Mouse (Mus musculus) telencephalon, adult 2 months (tissue): Measurements from ENCODE around the gene Adamts4.
"Not testable (repeated sequence)": the region's sequence is repeated elsewhere in the genome, so short reads cannot be mapped to it uniquely, and the experiment has no call there.

ENCODE experiments used
- DNase-seq: peaks from one replicate; pipeline ENCODE4 v3.0.0-alpha.2; 2011; ENCODE audit warnings: low read depth, low spot score

The Adamts4 gene

DNA sequence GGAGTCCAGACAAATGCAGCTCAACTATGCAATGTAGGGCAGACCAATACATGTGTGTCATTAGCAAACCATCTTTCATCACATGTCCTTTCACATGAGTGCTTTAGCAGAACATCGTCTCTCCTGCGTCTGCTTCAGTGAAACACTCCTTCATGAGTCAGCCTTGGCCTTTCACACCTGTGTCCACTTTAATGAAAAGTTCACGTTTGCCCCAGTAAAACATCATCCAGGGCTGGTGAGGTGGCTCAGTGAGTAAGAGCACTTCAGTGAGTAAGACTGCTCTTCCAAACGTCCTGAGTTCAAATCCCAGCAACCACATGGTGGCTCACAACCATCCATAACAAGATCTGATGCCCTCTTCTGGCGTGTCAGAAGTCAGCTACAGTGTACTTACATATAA is 55.9 kb downstream of the Adamts4 start:
- DNase-seq: not testable (repeated sequence)

DNA sequence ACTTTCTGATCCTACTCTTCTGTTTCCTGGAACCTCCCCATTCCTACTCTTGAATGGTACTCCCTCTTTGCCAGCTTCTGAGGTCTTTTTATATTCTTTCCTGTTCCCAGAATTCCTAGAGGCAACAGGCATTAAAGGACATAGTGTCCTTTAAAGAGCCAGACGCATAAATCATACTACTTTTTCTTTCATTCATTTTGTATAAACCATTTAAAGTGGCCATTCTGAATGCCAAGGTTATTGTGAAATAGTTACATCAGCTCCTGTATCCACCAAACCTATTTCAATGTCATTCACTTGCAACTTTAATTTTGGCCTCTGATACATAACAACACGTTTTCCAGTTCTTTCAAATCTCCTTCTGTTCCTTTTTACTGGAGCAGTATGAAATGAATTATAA is 59.1 kb downstream of the Adamts4 start:
- no peak for DNase-seq
